Mouse (Mus musculus) ES-E14 (cell line): Measurements from ENCODE around the gene Zg16. TPM values are rescaled to one million over a fixed set of nuclear protein-coding genes. Genes with fewer than 3 reads are reported as not detected.

Experiments used
- DNase-seq: peaks from one replicate; pipeline ENCODE4 v3.0.0-alpha.2; 2013; ENCODE audit warnings: low read depth, low spot score
- H3K27ac ChIP-seq: 2 replicates; pipeline ENCODE4 v1.5.1; 2012; ENCODE audit warnings: low read depth, mild to moderate bottlenecking, low read length, moderate library complexity, mixed read lengths; ENCODE audit not compliant: poor library complexity, insufficient read depth, severe bottlenecking
- H3K36me3 ChIP-seq: 2 replicates; pipeline ENCODE4 v1.6.1; 2012; ENCODE audit warnings: mild to moderate bottlenecking, low read length, moderate library complexity, mixed read lengths; ENCODE audit not compliant: control insufficient read depth, poor library complexity, insufficient read depth, severe bottlenecking
- H3K4me1 ChIP-seq, 2 experiments: fragments of 150-350 bp in 1 of 2; sonication (generic) in 1 of 2; 2 replicates each; pipeline ENCODE4 v1.6.1; 2012; ENCODE audit warnings: low read length in 2 of 2, mild to moderate bottlenecking in 1 of 2, mixed read lengths in 1 of 2; ENCODE audit not compliant: control insufficient read depth in 2 of 2, insufficient read depth in 2 of 2, poor library complexity in 1 of 2
- H3K4me3 ChIP-seq, 2 experiments: fragments of 150-350 bp in 1 of 2; sonication (generic) in 1 of 2; 2 replicates each; pipeline ENCODE4 v1.5.1; 2012; ENCODE audit warnings: low read length in 2 of 2, low read depth in 1 of 2, mild to moderate bottlenecking in 1 of 2, mixed read lengths in 1 of 2; ENCODE audit not compliant: insufficient read depth in 1 of 2, poor library complexity in 1 of 2, severe bottlenecking in 1 of 2
- H3K9ac ChIP-seq: 2 replicates; pipeline ENCODE4 v1.6.1; 2012; ENCODE audit warnings: low read depth, mild to moderate bottlenecking, low read length, mixed read lengths; ENCODE audit not compliant: poor library complexity, insufficient read depth, severe bottlenecking
- H3K9me3 ChIP-seq: fragments of 150-350 bp; sonication (generic); 2 replicates; pipeline ENCODE4 v1.6.1; 2012; ENCODE audit warnings: low read depth, mild to moderate bottlenecking, low read length; ENCODE audit not compliant: control insufficient read depth, insufficient read depth
- CHD2 ChIP-seq: IDR thresholded peaks from 2 replicates; pipeline ENCODE4 v1.6.1; 2014; ENCODE audit warnings: mild to moderate bottlenecking, low read depth, low read length, inconsistent platforms
- HCFC1 ChIP-seq: IDR thresholded peaks from 2 replicates; pipeline ENCODE4 v1.6.1; 2012; ENCODE audit warnings: low read length, inconsistent platforms, borderline replicate concordance; ENCODE audit not compliant: insufficient read depth
- MAFK ChIP-seq: IDR thresholded peaks from 2 replicates; pipeline ENCODE4 v1.6.1; 2014; ENCODE audit warnings: mild to moderate bottlenecking, low read depth, low read length, inconsistent platforms; ENCODE audit not compliant: insufficient read depth
- ZC3H11A ChIP-seq: IDR thresholded peaks from 2 replicates; pipeline ENCODE4 v1.6.1; 2012; ENCODE audit warnings: low read depth, mild to moderate bottlenecking, inconsistent platforms, low read length, borderline replicate concordance
- ZNF384 ChIP-seq: IDR thresholded peaks from 2 replicates; pipeline ENCODE4 v1.6.1; 2012; ENCODE audit warnings: low read depth, low read length, inconsistent platforms
- in situ Hi-C, 2 experiments: fragments of 600-800 bp; cut with MboI; formaldehyde crosslinking; loops; one replicate each; pipeline ENCODE4 v1.15.1; 2025; ENCODE audit warnings: low sequenced_read_pairs in 2 of 2, inconsistent platforms in 1 of 2; ENCODE audit not compliant: unreplicated experiment in 2 of 2
- total RNA-seq: library from RNA; depleted of rRNA; stranded (reverse); fragments of 300-350 nt; gene quantifications from 2 replicates; pipeline ENCODE4 v1.2.3, GENCODE M21; 2012

Gene Zg16
- total RNA-seq, 1 experiment: not detected

DNA sequence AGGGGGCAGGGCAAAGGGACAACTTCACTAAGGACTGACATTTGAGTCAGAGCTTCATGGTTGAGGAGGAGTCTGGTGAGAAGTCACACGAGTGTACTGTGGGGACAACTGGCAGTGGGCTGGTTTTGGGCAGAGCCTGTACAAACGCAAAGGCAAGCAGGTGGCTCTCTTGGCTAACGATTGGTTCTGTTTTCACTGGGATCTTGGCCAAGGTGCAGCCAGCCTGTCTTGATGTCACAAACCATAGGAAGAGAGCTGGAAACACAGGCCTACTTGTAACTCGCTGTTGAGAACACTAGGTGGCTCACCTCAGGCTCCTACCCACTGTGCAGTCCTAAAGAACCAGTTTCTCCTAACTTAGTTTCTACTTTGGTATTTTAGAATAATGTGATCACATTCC is 42.5 kb upstream of the Zg16 start:
- peak; percentile 2; the same call in 1 of the 2 replicates for TF ChIP-seq ZC3H11A
- no peak for TF ChIP-seq MAFK
- Histone ChIP-seq H3K36me3 (no peaks in the 10 kb centered on the region), H3K4me3 (no peak overlapping the region), H3K4me1 (peaks cover 0 to 3% of the 10 kb centered on the region in 2 experiments; a peak in 1 of 4 replicates), H3K9me3 (no peaks in the 10 kb centered on the region), H3K9ac (no peak overlapping the region), H3K27ac (no peak overlapping the region)
- in situ Hi-C loops: no loop called here
- no peak for DNase-seq

DNA sequence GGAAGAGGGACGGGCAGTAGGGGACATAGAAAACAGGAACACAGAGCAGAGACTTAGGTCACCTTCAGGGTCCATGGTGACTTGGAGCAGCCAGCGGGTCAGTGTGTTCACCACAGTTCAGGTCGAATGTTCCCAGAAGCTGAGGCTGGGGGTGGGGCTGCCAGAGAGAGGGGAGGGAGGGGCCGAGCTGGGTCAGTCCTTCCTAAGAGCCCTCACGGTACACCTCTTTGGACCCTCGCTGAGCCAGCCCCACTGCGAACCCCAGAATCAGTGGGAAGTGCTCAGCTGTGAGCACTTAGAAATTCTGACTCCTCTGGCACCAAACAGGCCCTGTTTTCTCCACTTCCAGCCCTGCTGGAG is 34.8 kb upstream of the Zg16 start, which contains the start of gene Qprt:
TSS of gene Qprt (minus strand) at position 316 of the 360 bp plus-strand sequence.
- Histone ChIP-seq H3K4me1 (peaks cover 7 to 21% of the 10 kb centered on the region in 2 experiments; a peak in 3 of 4 replicates), H3K4me3 (peak within 1 kb of the TSS; percentile 67 to 82), H3K36me3 (no peaks in the 10 kb centered on the region), H3K9ac (peak within 1 kb of the TSS; percentile 70), H3K9me3 (no peaks in the 10 kb centered on the region), H3K27ac (peak within 1 kb of the TSS; percentile 69; the same call in 1 of the 2 replicates)
- TF ChIP-seq MAFK: no peak
- no peak for TF ChIP-seq HCFC1
- TF ChIP-seq ZC3H11A: no peak
- TF ChIP-seq CHD2: no peak
- TF ChIP-seq ZNF384: no peak
- DNase-seq: no peak
- in situ Hi-C loops: no loop called here

DNA sequence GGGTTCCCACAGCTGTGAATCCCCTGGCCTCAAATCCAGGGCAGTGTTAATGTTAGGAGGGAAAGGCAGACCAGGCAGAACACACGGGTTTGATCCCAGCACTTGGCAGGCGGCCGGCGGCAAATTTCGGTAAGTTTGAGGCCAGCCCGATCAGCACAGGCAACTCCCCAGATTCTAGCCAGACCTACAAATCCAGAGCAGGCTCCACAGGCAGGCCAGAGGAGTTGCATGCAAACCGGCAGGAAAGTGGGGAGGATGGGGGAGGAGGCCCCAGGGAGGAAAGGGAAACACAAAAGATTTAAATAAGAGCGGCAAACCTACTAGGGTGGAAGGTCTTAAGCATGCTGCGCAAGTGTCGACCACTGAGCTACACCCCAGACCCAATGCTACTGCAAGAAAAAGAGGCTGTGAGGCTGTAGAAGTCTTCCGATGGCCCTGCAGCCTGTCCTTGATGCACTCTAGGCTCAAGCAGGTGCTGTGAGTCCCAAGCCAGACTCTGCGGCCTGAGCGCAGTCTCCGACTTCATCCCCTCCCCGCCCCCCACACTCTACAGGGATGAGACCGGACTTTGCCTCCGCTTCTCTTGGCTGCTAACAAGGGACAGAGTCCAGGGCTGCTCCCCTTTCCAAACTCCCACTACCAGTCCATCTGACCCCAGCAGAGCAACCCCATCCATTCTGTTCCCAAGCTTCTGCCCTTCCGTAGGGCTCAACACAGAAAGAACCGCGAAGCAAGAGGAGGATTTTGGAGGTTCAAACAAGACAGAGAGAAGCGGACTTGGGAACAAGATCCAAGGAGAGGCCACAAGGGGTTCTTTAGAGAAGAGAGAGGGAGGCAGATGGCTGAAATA is 34.2 kb upstream of the Zg16 start:
- H3K4me3 ChIP-seq: peak overlapping the region; percentile 67 to 82
- H3K9me3 ChIP-seq: no peaks in the 10 kb centered on the region
- H3K9ac ChIP-seq: peak overlapping the region; percentile 70
- H3K4me1 ChIP-seq: peaks cover 7 to 23% of the 10 kb centered on the region in 2 experiments; a peak in 3 of 4 replicates
- H3K36me3 ChIP-seq: no peaks in the 10 kb centered on the region
- in situ Hi-C loops: no loop called here
- no peak for DNase-seq
- TF ChIP-seq HCFC1: no peak
- TF ChIP-seq MAFK: no peak
- TF ChIP-seq ZC3H11A: no peak
- no peak for TF ChIP-seq ZNF384
- no peak for TF ChIP-seq CHD2
- peak overlapping the region; percentile 69; the same call in 1 of the 2 replicates for H3K27ac ChIP-seq

DNA sequence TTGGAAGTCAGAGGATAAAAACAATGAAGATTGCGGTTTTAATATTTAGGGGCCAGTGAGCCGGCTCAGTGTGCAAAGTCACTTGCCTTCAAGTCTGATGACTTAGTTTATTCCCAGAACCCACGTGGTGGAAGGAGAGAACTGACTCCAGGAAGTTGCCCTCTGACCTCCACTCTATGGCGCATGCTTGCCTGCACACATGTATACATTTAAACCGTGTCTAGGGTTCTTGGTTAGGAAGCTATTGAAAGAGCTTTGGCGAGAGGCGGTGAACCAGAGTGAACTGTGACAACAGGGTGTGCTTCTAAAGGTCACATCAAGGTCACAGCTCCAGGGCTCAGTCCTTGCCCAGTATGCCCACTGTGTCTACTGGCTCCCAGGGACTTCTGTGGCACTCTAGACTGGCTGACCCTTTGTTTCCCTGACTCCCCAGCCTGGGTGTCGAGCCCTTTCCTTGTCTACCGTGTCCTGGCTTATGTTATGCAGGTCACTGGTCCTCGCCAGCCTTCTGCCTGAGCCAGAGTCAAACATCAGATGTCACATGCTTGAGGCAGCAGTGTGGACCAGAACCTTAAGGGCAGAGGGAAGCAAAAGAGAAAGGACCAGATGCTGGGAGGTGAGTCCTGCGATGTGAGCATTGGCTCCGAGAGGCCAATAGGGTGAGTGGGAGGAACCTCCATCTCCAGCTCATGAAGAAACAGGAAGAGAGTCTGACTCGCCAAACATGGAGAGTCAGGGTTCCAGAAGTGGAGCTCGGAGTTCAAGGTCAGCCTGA is 31.7 kb upstream of the Zg16 start:
- H3K9ac ChIP-seq: no peak overlapping the region
- in situ Hi-C loops: no loop called here

More for the DNA sequence above, 31.7 kb upstream of the Zg16 start:
- Histone ChIP-seq H3K4me1 (peaks cover 7 to 28% of the 10 kb centered on the region in 2 experiments), H3K27ac (no peak overlapping the region), H3K36me3 (no peaks in the 10 kb centered on the region), H3K9me3 (no peaks in the 10 kb centered on the region), H3K4me3 (no peak overlapping the region)
- no peak for DNase-seq
- TF ChIP-seq HCFC1 (no peak), MAFK (no peak), ZNF384 (no peak), ZC3H11A (no peak), CHD2 (no peak)
